Mouse (Mus musculus) urinary bladder, adult 2 months (tissue): ENCODE measurements around the gene Trim30b. TPM values are rescaled to one million over a fixed set of nuclear protein-coding genes. Genes with fewer than 3 reads are reported as not detected.
"Not testable (repeated sequence)": the region's sequence is repeated elsewhere in the genome, so short reads cannot be mapped to it uniquely, and the experiment has no call there.

Experiments used
- DNase-seq: peaks from one replicate; pipeline ENCODE4 v3.0.0; 2022; ENCODE audit warnings: low spot score
- polyA plus RNA-seq: library from polyadenylated mRNA; depleted of rRNA; stranded (reverse); fragments of >200 nt; gene quantifications from 2 replicates; pipeline ENCODE4 v1.2.3, GENCODE M21; 2012; rRNA removed

Gene Trim30b
- polyA plus RNA-seq: 0.29 and 0.32 TPM in 2 replicates

DNA sequence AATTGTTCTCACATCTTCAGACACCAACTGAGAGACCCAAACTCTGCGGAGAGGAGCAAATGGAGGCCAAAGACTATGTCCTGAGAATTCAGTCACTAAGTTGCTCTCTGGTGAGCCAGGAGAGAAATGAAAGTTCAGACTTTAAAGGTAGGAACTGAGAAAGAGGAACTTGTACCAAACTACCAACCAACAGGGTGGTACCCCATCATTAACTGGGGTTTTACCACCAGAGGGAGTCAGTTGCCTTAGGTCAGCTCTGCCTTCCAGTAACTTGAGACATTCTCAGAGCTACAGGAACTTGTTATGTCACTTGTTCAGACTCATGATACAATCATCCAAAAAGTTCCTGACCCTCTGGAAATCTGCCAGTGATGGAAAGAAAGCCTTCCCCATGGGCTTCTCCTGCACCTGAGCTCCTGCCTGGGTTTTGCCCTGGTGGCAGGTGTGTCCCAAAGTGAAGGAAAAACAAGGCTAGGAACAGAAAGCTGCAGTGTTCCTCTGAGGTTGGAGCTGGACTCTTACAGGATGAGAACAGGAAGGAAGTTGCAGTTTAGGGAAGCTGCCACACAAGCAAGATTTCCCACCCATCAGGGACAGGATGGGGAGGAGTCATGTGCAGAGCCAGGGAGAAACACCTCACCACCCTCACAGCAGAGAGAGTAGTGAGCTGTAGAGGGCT, at the start of gene Trim30b:
Trim30b (minus strand) TSS at position 149 of the 679 bp plus-strand sequence.
- DNase-seq: no peak

DNA sequence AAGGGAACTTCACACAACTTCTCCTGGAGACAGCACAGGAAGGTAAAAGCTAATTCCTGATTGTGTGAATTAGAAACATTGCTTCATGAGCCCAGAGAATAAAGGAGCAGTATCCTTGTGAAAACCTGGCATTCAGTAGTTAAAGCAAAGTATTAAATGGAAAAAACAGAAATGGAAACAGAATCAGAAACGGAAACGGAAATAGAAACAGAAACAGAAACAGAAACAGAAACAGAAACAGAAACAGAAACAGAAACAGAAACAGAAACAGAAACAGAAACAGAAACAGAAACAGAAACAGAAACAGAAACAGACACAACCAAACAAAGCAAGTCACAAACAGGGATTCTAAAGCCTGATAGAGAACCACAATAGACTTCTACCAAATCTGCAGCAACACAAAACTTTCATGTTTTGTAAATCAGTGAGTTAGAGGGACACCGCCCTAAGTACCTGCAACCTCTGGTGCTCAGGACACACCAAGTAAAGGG, 34.8 kb upstream of the Trim30b start:
- no peak for DNase-seq

DNA sequence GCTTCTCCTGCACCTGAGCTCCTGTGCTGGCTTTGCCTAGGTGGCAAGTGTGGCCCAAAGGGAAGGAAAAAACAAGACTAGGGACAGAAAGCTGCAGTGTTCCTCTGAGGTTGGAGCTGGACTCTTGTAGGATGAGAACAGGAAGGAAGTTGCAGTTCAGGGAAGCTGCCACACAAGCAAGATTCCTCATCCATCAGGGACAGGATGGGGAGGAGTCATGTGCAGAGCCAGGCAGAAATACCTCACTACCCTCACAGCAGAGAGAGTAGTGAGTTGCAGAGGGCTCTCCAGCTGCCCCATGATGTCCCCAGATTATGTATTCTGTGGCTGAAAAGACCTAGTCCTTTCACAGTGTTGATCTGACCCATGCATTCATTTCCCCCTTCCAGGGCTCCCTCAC, 31.5 kb upstream of the Trim30b start:
- no peak for DNase-seq

DNA sequence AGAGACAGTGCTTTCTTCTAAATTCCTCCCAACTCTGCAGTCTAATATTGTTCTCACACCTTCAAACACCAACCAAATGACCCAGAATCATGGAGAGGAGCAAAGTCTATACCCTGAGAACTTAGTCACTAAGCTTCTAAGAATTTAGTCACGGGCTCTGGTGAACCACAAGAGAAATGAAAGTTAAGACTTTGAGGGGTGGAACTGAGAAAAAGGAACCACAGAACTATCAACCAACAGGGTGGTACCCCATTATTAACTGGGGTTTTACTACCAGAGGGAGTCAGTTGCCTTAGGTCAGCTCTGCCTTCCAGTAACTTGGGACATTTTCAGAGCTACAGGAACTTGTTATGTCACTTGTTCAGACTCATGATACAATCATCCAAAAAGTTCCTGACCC, 31.0 kb upstream of the Trim30b start, which contains the start of gene Trim30c:
Trim30c (minus strand) TSS at position 140 of the 400 bp plus-strand sequence.
- DNase-seq: no peak

DNA sequence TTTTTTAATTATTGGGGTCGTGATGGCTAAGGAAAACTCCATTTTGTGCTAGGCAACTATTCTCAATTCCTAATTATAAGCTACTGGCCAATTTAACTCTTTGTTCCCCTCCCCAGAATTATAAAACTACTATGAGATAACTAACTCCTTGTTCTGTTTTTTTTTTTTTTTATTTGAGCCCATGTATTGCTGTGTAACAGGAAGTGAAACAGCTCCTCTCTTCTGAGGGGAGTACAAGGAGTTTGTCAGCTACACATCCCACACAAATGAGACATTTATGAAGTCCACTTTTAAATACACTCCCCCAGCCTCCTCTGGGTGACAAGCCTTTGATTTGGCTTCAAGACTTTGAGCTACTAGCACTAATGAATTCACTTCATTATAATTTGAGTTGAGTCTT, 28.8 kb upstream of the Trim30b start:
- no peak for DNase-seq

DNA sequence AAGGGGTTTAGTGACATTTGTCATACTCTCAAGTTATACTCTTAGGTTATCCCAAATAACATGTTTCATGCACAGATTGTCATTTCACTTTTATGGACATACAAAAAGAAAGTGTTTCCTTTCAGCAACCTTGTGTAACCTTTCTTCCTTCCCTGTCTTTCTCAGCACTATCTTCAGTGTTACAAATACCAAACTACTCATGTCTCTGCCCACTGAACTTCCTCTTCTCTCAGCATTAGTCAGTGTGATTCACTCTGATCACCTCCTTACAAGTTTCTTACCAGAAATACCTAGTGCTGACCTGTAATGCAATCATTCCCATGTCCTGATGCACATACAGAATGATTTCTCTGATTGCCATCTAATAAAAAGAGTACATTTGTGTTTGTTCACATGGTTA, 3.3 kb downstream of the Trim30b start:
- DNase-seq: no peak

DNA sequence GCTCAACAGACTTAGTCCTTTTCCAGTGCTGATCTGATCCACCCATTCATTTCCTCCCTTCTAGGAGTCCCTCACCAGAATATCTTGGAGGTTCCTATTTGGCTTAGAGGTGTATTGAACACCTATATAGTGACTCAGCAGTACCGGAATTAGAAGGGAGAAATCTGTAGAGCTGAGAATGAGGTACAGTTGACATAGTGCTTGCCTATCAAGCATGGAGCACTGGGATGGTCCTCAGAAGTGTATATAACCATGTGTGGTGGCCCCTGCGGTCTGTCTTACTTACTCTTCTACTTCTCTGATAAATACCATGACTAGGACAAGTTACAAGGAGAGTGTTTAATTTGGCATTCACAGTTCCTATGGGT, 16.1 kb downstream of the Trim30b start:
- no peak for DNase-seq

DNA sequence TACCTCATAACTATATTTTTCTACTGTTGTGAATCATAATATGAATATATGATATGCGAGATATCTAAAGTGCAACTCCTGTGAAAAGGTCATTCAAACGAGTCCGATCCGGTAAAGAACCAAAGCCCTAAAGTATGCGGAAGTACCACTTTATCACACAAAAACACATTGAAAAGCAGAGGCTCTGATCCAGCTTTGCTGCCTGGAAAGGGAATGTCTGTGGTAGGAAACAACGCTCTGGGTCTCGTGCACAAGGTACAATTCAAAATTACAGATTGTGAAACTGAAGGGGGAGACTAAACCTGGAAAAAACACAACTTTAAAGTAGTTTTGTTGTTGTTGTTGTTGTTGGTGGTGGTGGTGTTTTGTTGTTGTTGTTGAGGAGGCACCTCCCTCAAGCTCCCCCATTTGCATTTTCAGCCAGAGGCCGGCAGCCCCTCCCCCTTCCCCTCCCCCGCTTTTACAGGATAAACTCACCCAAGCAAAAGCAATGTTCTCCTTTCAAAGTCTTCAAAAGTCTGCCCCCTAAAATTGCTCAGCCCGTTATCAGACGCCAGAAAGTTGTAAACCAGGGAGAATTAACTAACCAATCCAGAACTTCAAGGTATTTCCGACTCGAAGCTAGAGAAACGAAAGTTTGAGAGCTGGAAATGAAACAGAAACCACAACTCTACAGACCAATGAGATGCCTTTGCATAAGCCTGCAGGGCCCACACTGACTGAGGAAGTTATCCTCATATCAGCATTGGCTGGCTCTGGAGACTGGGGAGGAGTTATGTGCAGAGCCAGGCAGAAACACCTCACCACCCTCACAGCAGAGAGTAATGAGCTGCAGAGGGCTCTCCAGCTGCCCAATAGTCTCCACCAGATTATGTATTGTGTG, 16.7 kb downstream of the Trim30b start, which contains the start of gene Trim12c:
Trim12c (minus strand) TSS at position 646 of the 883 bp plus-strand sequence.
- DNase-seq: peak; percentile 35

DNA sequence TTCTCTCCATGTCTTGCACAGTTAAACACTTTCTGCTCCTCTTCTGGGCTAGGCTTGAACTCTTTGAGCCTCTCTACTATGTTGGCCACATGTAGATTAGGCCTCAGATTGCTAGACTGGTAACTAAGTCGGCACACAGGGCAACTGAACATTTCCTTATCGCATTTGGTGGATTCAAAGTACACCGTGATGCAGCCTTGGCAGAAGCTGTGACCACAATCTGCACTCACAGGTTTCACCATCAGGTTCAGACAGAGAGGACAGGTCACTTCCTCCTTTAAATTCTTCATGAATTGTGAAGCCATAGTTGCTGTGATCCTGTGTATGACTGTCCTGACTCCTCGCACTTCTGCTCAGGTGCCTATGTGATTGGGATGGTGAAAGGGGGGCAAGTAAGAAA, 21.6 kb downstream of the Trim30b start:
- DNase-seq: not testable (repeated sequence)

DNA sequence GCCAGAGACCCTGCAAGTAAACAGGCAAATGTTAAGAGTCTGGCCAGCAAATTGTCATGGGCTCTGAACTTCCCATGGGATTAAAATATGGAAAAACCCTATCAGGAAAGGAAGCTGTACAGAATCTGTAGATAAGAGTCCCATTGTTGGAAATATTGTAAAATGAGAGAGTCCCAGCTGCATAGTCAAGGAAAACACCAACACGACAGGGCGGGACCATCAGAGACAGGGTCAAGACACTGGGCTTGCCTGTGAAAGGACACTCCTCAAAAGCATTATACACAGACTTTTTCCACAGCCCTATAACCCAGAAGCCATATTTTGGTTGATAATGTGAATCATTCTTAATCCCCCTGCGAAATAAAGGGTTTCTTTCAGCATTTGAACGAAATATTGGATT, 28.9 kb downstream of the Trim30b start:
- DNase-seq: not testable (repeated sequence)

DNA sequence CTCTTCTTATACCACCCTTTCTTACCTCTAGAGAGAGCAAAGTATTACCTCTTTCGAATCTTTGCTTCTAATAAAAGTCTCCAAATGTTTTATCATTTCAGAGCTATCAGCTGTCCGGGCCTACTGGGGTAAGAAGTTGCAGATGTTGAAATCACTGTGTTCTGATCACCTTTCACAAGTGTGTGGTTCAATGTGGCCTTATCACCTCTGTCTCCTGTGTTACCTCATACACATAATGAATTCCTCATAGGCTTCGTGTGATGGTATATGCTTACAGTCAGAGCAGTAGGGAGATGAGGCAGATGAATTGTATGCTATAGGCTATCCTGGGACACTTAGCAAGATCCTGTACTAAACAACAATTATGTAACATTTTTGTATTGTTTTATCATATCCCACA, 34.1 kb downstream of the Trim30b start:
- not testable (repeated sequence) for DNase-seq

DNA sequence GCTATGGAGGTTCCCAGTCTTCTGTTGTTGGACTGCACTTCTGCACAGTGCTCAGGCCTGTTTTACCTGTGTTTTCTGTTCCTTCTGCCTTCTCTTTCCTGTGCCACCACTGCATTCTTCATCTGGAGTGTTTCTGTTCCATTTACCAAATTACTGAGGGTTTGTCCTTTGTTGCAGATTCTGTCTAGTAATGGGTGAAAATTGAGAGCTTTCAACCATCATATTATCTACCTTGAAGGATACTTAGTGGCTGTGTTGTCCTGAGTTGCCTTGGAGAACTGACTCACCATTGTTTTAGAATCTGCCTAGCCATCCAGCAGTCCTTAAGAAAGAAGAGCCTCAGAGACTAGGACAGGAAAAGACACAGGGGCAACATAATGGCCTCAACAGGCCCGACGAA, 40.5 kb downstream of the Trim30b start, which contains the start of gene Trim34b:
Trim34b (plus strand) TSS at position 301 of the 400 bp plus-strand sequence.
- not testable (repeated sequence) for DNase-seq

DNA sequence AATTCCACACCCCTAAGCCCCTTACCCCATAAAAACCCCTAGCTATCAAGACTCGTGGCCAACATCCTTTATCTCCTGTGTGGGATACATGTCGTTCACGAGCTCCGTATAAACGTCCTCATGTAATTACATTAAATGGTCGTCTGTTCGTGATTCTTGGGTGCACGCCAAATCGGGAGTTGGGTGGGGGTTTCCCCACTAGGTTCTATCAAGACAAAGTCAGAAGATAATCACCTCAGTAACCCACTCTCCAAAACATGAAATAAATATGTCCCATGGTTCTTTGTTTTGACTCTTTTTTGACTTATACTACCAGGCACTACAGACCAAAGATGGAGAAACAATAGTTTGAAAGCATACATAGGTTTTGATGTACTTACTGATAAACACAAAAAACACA, 47.7 kb downstream of the Trim30b start:
- DNase-seq: no peak

DNA sequence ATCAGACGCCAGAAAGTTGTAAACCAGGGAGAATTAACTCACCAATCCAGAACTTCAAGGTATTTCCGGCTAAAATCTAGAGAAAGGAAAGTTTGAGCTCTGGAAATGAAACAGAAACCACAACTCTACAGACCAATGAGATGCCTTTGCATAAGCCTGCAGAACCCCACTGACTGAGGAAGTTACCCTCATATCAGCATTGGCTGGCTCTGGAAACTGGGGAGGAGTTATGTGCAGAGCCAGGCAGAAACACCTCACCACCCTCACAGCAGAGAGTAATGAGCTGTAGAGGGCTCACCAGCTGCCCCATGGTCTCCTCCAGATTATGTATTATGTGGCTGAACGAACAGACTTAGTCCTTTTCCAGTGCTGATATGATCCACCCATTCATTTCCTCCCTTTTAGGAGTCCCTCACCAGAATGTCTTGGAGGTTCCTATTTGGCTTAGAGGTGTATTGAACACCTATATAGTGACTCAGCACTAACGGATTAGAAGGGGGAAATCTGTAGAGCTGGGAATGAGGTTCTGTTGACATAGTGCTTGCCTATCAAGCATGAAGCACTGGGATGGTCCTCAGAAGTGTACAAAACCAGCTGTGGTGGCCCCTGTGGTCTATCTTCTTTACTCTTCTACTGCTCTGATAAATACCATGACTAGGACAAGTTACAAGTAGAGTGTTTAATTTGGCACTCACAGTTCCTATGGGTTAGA, 54.2 kb downstream of the Trim30b start, which contains the start of gene Trim12a:
Trim12a (minus strand) TSS at position 98 of the 712 bp plus-strand sequence.
- not testable (repeated sequence) for DNase-seq

DNA sequence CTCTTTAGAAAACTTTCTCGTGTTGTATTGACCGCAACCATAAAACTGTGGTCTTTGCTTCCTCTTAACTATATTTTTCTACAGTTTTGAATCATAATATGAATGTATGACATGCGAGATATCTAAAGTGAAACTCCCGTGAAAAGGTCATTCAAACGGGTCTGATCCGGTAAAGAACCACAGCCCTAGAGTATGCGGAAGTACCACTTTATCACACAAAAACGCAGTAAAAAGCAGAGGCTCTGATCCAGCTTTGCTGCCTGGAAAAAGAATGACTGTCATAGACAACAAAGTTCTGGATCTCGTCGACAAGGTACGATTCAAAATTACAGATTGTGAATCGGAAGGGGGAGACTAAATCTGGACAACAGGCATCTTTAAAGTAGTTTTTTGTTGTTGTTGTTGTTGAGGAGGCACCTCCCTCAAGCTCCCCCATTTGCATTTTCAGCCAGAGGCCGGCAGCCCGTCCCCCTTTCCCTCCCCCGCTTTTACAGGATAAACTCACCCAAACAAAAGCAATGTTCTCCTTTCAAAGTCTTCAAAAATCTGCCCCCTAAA, 54.8 kb downstream of the Trim30b start:
- DNase-seq: no peak

Other genes with a start within 250 kb of the Trim30b start
- not detected in 2 replicates for gene Ubqln5, start 240.1 kb downstream of the Trim30b start, polyA plus RNA-seq
- gene Olfr643, start 232.5 kb downstream of the Trim30b start, polyA plus RNA-seq: not detected in 2 replicates
- gene Ubqln3, start 226.6 kb downstream of the Trim30b start, polyA plus RNA-seq: not detected in 2 replicates
- not detected in 2 replicates for gene Ubqlnl, start 219.3 kb downstream of the Trim30b start, polyA plus RNA-seq
- not detected in 2 replicates for gene Olfm5, start 205.1 kb downstream of the Trim30b start, polyA plus RNA-seq
- gene Olfr648, start 186.5 kb downstream of the Trim30b start, polyA plus RNA-seq: 0.03 and 0.07 TPM in 2 replicates
- not detected in 2 replicates for gene Olfr649, start 173.9 kb downstream of the Trim30b start, polyA plus RNA-seq
- gene Trim6, start 151.1 kb downstream of the Trim30b start, polyA plus RNA-seq: 0.62 and 0.98 TPM in 2 replicates
- gene Trim34a, start 125.4 kb downstream of the Trim30b start, polyA plus RNA-seq: 16.2 and 16.7 TPM in 2 replicates
- gene Trim5, start 81.8 kb downstream of the Trim30b start, polyA plus RNA-seq: 2.7 TPM in 2 replicates
- gene Trim12a, start 54.4 kb downstream of the Trim30b start, polyA plus RNA-seq: 20.1 and 25.7 TPM in 2 replicates
- gene Trim34b, start 40.4 kb downstream of the Trim30b start, polyA plus RNA-seq: 0.37 and 0.48 TPM in 2 replicates
- gene Trim12c, start 16.5 kb downstream of the Trim30b start, polyA plus RNA-seq: 11.9 and 14.2 TPM in 2 replicates
- 0.29 and 0.34 TPM in 2 replicates for gene Trim30c, start 31.0 kb upstream of the Trim30b start, polyA plus RNA-seq
- gene Trim30a, start 95.3 kb upstream of the Trim30b start, polyA plus RNA-seq: 11.3 and 12.1 TPM in 2 replicates
- 7.9 and 8.7 TPM in 2 replicates for gene Trim30d, start 138.0 kb upstream of the Trim30b start, polyA plus RNA-seq
- not detected in 2 replicates for gene Olfr651, start 180.2 kb upstream of the Trim30b start, polyA plus RNA-seq
- not detected in 2 replicates for gene Olfr652, start 191.0 kb upstream of the Trim30b start, polyA plus RNA-seq
- not detected in 2 replicates for gene Olfr653, start 207.4 kb upstream of the Trim30b start, polyA plus RNA-seq
- not detected in 2 replicates for gene Olfr654, start 217.1 kb upstream of the Trim30b start, polyA plus RNA-seq
- not detected in 2 replicates for gene Olfr655, start 231.9 kb upstream of the Trim30b start, polyA plus RNA-seq
- gene Olfr656, start 244.1 kb upstream of the Trim30b start, polyA plus RNA-seq: not detected in 2 replicates